In the genomic region with DNA sequence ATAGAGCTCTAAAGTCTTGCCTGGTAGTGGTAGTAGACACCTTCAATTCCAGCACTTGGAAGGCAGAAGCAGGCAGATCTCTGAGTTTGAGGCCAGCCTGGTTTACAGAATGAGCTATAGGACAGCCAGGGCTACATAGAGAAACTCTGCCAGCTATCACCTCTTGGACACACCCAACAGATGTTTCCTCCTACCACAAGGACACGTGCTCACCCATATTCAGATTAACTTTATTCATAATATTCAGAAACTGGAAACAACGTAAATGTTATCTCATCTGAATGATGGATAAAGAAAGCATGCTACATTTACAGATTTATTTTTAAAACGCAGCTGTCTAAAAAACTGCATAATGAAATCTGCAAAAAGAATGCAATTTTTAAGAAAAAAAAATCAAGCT, we compare ENCODE assay signal across 16 mouse cellular contexts. TPM values are rescaled to one million over a fixed set of nuclear protein-coding genes. Genes with fewer than 3 reads are reported as not detected.
DNase-seq lines count a peak whose midpoint lies in the region; TF ChIP-seq lines count a peak whose summit lies in the region.
"Had no signal": no experiment of that assay in that cellular context is flagged by ENCODE, and none has a peak within 500 bp of the region (broad histone marks: within the 10 kb centered on the region; RNA-seq: fewer than 3 reads in every experiment).

No protein-coding gene starts in this region.

- H3K4me1 ChIP-seq in MEL (ENCODE audit: control insufficient read depth in 1 of 2, insufficient read depth in 2 of 2, low read length in 2 of 2) = no peaks in the 10 kb centered on the region

- TF ChIP-seq POLR2A in MEL (IDR thresholded peaks at IDR 0.05; ENCODE audit: control insufficient read depth in 1 of 2, insufficient read depth in 1 of 2, low read depth in 1 of 2, low read length in 2 of 2, poor library complexity in 1 of 2) = no peak

- H3K9me3 ChIP-seq in MEL (replicated peaks; ENCODE audit: insufficient read depth, low read length) = no peaks in the 10 kb centered on the region

- TF ChIP-seq EP300 in MEL (IDR thresholded peaks at IDR 0.05; ENCODE audit: low read depth in 1 of 2, low read length in 2 of 2) = no peak

- no peaks in the 10 kb centered on the region for H3K79me2 ChIP-seq in MEL (ENCODE audit: control insufficient read depth, insufficient read depth, low read length, poor library complexity)

- no peak overlapping the region for H3K27ac ChIP-seq in MEL (ENCODE audit: control insufficient read depth, low read depth, low read length)

- no peak for TF ChIP-seq CTCF in MEL (IDR thresholded peaks at IDR 0.05 in 2 of 3, conservative IDR thresholded peaks at IDR 0.05 in 1 of 3; ENCODE audit: control insufficient read depth in 1 of 3, insufficient read depth in 1 of 3, low read depth in 2 of 3, low read length in 3 of 3, poor library complexity in 1 of 3, severe bottlenecking in 1 of 3)

- DNase-seq in MEL (ENCODE audit: low read depth, low spot score) = no peak
- DNase-seq in heart, postnatal 14 days = no peak
- DNase-seq: adrenal gland, adult 2 months; adrenal gland, adult 8-10 months; adrenal gland, postnatal 10 days; adrenal gland, postnatal 14 days; adrenal gland, postnatal 25 days; adrenal gland, postnatal 36 days; B cell, adult 2 months; cerebellum, adult 11 months; cerebellum, adult 11-12 months; cerebellum, adult 18-20 months; cerebellum, adult 2 months; cerebellum, adult 8-10 months had no signal

- no peaks in the 10 kb centered on the region for H3K27me3 ChIP-seq in MEL (ENCODE audit: control insufficient read depth in 1 of 2, insufficient read depth in 2 of 2, low read length in 2 of 2)
- H3K27me3 ChIP-seq: CH12.LX had no signal

- H3K4me3 ChIP-seq in MEL (ENCODE audit: control insufficient read depth in 1 of 2, insufficient read depth in 1 of 2, low read depth in 2 of 2, low read length in 2 of 2) = no peak overlapping the region

- H3K36me3 ChIP-seq in MEL (ENCODE audit: control insufficient read depth in 1 of 2, insufficient read depth in 2 of 2, low read length in 2 of 2) = no peaks in the 10 kb centered on the region
- H3K36me3 ChIP-seq: G1E had no signal

- no peak for TF ChIP-seq RAD21 in MEL (IDR thresholded peaks at IDR 0.05; ENCODE audit: low read depth, low read length)

- H3K9ac ChIP-seq in MEL (ENCODE audit: control insufficient read depth, low read depth, low read length, poor library complexity, severe bottlenecking) = no peak overlapping the region

- intact Hi-C loops in heart, postnatal 14 days (cut with DNase I) = no loop called here

TF ChIP-seq in MEL, 35 proteins besides CTCF, POLR2A, EP300 and RAD21:
- no peak for TF ChIP-seq JUND (IDR thresholded peaks at IDR 0.05; ENCODE audit: low read depth, low read length)
- TF ChIP-seq USF2 (IDR thresholded peaks at IDR 0.05; ENCODE audit: borderline replicate concordance in 1 of 2, insufficient read depth in 1 of 2, low read depth in 1 of 2, low read length in 2 of 2) = no peak
- no peak for TF ChIP-seq MXI1 (IDR thresholded peaks at IDR 0.05; ENCODE audit: low read depth, low read length)
- TF ChIP-seq USF1 (IDR thresholded peaks at IDR 0.05; ENCODE audit: low read depth, low read length) = peak; percentile 53; the same call in 1 of the 2 replicates
- TF ChIP-seq TAL1 (IDR thresholded peaks at IDR 0.05; ENCODE audit: low read length) = no peak
- no peak for TF ChIP-seq KAT2A (conservative IDR thresholded peaks at IDR 0.05; ENCODE audit: low read depth, low read length)
- peak; percentile 42; the same call in 1 of the 2 replicates for TF ChIP-seq MAX (IDR thresholded peaks at IDR 0.05; ENCODE audit: low read length)
- TF ChIP-seq ELF1 (IDR thresholded peaks at IDR 0.05; ENCODE audit: low read depth, low read length) = no peak
- TF ChIP-seq BHLHE40 (IDR thresholded peaks at IDR 0.05; ENCODE audit: borderline replicate concordance, low read depth, low read length) = peak; percentile 78
- TF ChIP-seq GATA1 (IDR thresholded peaks at IDR 0.05; ENCODE audit: low read depth, low read length) = no peak
- no peak for TF ChIP-seq ZKSCAN1 (IDR thresholded peaks at IDR 0.05; ENCODE audit: low read depth, low read length)
- TF ChIP-seq MAFK (IDR thresholded peaks at IDR 0.05; ENCODE audit: borderline replicate concordance, low read depth, low read length) = no peak
- no peak for TF ChIP-seq ETS1 (IDR thresholded peaks at IDR 0.05; ENCODE audit: low read depth, low read length)

RNA-seq across cellular contexts. Expression of a gene that starts 8.1 kb away (rescaled TPM):
- 18.7 and 22.1 TPM in 2 replicates for total RNA-seq in MEL (2012; rRNA removed)
- polyA plus RNA-seq in MEL (2012; ENCODE audit: insufficient read depth in 1 of 2, insufficient read length in 2 of 2, low read depth in 1 of 2, low replicate concordance in 2 of 2, missing spikeins in 1 of 2) = 10 to 100 TPM in 1 of 2 experiments, not detected in 1; 15.5 TPM
- 10 to 100 TPM; 17.6 to 18.5 TPM for total RNA-seq in heart, postnatal 14 days (2021)
